Mouse (Mus musculus) bone marrow macrophage, adult 2 months (primary cell): ENCODE data around the gene Gm9833.

Source experiments
- CTCF ChIP-seq: IDR thresholded peaks from 2 replicates; pipeline ENCODE4 v1.5.1; 2012; ENCODE audit warnings: low read depth, mild to moderate bottlenecking, low read length, moderate library complexity
- POLR2A ChIP-seq: IDR thresholded peaks from 2 replicates; pipeline ENCODE4 v1.6.1; 2012; ENCODE audit warnings: mild to moderate bottlenecking, low read depth, low read length, borderline replicate concordance

GRCm38 (mm10) chr3:10081336-10081735 lies 6.6 kb upstream of the Gm9833 start:
- TF ChIP-seq CTCF (no peak), POLR2A (no peak)
